Mouse (Mus musculus): ENCODE data around the gene Cog5.
A peak's percentile ranks its signal among the peaks of the same experiment; 100 is the strongest.
"Not testable (repeated sequence)": the region's sequence is repeated elsewhere in the genome, so short reads cannot be mapped to it uniquely, and the experiment has no call there.

Cog5 gene

DNA sequence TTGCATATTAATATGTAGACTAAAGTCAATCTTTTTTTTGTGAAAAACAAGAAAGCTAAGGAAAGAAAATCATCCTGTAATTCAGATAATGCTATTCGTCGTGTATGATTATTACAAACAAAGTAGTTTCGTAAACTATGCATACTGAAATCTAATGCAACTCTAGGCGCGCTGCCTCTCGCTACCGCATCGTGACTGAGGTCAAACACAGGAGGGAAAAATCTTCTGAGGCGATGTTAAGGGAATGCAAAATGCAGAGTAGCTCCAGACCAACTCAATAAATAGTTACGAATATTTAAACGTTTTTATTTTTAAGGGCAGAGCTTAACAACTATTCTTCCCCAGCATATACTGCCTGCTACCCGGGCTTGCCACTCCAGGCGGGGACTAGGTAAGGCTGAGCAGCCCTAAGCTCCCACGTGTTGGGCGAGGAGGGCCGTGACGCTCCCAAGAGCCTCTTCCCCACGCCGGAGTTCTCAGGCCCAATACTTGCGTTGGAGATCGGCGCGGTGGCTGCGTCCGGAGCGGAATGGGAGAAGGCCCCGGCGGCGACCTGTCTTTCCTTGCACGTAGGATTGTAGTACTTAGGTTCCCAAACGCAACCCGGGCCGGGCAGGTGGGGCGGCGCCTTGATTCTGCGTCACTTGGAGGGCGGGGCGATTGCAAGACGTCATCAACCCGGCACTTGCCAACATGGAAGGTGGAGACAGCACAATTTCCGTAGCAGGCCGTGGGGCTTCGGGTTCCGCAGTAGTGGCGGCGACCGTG lies at the start of gene Cog5, which contains the start of gene Dus4l:
TSS of gene Cog5 (plus strand) at position 673 of the 768 bp plus-strand sequence.
TSS of gene Dus4l (minus strand) at position 630 of the 768 bp plus-strand sequence.
- DNase-seq = peak; percentile 96

- DNase-seq = no peak
These were observed 49.8 kb upstream of the Cog5 start for GRCm38 (mm10) chr12:31604894-31605293.

- DNase-seq = no peak
These were observed 46.5 kb upstream of the Cog5 start for GRCm38 (mm10) chr12:31608138-31608537.

GRCm38 (mm10) chr12:31613353-31613752 lies 41.3 kb upstream of the Cog5 start:
- DNase-seq = no peak

GRCm38 (mm10) chr12:31620106-31620505 lies 34.6 kb upstream of the Cog5 start:
- DNase-seq = no peak

- no peak for DNase-seq
These were observed 29.7 kb upstream of the Cog5 start for GRCm38 (mm10) chr12:31625016-31625415.

DNA sequence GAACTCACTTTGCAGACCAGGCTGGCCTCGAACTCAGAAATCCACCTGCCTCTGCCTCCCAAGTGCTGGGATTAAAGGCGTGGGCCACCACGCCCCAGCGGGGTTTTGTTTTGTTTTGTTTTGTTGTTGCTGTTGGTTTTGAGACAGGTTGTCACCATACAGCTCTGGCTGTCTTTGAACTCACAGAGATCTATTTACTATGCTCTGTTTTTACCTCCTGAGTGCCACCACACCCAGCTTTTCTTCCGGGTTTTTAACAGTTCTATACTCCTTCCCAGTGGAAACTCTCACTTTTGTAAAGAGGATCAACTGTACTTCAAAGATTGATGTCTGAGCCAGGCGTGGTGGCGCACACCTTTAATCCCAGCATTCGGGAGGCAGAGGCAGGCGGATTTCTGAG lies 26.3 kb upstream of the Cog5 start:
- DNase-seq = not testable (repeated sequence)

- DNase-seq = no peak
These were observed 20.7 kb upstream of the Cog5 start for GRCm38 (mm10) chr12:31633970-31634342.

DNA sequence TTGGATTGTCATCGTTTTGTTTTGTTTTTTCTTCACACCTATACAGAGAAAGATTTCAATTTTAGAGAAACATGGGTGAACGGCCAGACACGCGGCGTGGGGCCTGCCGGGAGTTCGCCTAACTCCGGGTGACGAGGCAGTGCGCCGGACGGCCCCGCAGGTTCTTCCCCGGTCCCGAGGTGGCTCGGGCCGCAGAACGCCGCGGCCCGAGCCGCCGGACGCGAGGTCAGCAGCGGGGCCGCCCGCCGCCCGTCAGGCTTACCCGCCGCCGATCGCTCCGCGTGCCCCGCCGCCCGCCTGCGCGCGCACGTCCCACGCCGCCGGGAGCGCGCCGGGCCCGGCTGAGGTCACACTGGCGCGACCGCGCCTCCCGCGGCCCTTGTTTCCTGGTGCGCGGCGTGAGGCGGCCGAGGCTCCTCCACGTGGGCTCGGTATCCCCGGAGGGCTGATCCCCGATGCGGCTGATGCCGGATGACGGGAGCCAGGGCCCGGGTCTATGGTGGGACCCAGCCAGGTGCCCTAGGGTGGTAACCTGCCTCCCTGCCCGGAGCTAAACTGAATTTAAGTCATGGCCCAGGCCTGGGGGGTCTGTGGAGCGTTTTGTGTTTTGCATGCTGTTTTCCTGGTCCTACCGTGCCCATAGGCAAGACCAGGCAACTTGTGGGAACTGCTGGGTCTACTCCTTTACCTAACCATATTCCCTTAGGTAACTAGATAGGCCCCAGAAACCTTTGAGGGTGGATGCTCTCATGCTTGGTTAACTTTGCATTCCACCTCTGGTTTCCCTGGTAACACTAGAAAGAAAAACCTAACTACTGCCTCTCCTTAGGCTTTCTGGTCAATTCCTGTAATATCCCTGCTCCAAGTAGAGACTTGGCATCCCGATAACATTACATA lies 20.1 kb upstream of the Cog5 start, which contains the start of gene Bcap29:
TSS of gene Bcap29 (minus strand) at position 316 of the 897 bp plus-strand sequence.
- DNase-seq = peak; percentile 67

- DNase-seq = no peak
These were observed 19.4 kb upstream of the Cog5 start for GRCm38 (mm10) chr12:31635240-31635607.

- DNase-seq = no peak
These were observed 1.1 kb upstream of the Cog5 start for GRCm38 (mm10) chr12:31653611-31654010.

DNA sequence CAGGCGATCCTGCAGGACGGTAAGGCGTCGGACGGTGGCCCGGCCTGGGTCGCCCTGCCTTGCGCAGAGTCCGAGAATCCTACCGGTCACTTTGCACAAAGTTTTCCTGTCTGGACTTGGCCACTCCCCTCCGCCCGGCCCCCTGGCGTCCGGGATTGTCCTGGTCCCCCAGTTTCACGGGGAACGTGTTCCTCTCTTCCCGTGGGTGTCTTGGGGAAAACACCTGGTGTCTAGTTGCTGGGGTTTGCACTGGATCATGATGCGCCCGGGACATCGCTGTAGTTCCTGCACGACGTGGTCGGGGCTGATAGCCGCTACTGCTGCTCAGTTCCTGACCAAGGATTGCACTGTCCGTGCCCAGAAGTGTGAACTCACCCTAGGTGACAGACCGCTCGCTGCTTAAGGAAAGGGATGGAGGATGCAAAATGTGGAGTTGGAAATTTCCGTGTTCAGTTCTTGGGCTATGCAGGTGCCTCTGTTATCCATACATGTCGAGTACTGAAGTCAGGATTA lies 352 bp downstream of the Cog5 start:
- no peak for DNase-seq

DNA sequence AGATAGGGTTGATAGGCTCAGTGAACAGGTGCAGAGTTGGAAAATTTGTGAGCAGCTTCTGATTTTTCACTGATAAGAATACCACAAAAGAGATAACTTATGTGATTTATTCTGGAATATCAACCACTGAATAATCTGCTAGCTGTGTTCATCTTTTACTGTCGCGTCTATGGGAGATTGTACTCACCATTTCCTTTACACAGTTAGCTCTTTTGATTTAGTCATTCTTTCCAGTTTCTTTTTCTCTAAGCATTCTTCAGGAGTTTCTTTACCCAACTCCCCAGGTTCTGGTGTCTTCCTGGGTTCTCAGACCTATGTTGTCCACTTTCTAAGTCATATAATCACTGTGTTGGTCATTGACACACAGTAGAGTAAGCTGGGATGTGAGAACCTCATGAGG lies 2.2 kb downstream of the Cog5 start:
- DNase-seq = no peak

DNA sequence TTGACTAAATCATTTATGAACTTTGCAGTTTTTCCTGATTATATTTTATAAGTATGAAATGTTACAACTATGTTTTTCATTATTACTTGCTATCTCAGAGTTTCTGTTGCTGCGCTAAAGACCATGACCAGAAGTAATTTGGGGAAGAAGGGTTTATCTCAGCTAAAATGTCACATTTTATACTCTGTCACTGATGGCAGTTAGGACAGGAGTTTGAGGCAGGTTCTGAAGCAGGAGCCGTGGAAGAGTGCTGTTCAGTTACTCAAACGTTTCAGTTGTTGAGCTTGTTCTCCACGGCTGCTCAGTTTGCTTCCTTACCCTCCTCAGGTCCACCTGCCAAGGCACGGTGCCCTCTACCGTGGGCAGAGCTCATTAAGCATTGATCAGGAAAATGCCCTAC lies 11.3 kb downstream of the Cog5 start:
- no peak for DNase-seq

GRCm38 (mm10) chr12:31667187-31667586 lies 12.5 kb downstream of the Cog5 start:
- no peak for DNase-seq

DNA sequence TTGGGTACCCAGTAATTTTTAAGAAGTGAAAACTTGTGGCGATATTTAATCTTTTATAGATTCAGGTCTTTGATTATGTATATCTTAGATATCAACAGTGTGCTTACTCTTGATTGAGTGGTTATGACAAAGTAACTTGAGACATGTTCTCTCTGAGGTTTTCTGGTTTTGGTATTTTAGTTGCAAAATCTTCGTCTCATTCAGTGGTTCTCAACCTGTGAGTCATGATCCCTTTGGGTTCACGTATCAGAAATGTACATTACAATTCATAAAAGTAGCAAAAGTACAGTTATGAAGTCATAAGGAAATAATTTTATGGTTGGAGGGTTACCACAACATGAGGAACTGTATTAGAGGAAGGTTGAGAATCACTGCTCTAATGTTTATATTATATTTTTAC lies 32.0 kb downstream of the Cog5 start:
- DNase-seq = no peak

GRCm38 (mm10) chr12:31693278-31693677 lies 38.6 kb downstream of the Cog5 start:
- no peak for DNase-seq

DNA sequence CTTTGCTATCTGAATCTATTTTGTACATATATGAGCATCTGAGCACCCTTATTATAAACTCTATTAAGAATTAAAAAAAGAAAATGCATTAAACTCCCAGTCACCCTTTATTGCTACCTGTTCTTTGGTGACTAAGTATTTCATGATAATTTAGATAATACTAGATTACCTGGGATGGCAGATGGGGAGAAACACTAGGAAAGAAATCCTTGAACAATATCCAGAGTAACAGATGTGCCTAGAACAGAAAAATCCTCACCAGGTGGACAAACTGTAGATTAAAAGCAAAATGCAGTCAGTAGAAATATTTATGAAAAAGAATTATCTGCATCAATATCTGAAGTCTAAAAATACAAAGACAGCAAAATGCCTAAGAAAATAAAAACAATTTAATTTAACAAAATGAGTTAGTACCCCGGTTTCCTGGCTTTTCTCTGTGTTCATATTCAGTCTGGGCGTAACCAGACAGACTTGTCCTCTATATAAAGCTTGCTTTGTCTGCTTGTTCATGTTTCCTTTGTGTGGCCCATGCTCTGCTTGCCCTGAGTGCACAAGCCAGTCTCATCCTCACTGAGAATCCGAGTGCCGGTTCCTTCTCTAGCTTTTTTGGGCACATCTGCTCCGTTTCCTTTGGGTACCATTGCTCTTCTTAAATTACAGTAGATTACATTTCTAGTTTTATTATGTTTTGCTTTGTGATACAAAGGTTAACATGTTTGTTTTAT lies 46.1 kb downstream of the Cog5 start:
- no peak for DNase-seq

DNA sequence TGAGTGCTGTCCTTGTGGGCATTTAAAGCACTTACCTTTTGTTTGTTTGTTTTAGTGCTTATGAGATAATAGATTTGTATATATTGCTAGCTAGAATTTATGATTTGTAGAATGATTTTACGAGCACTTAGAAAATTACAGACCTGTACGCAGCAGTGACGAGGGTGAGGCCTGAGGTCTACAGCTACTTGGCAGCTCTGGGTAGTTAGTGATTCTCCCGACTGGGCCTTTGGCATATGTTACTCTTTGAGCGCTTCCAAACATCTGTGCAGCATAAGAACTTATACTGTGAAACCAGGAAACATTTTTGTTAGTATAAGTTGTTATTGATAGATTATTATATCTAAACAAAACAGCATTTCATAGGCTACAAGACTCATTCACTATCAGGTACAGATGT lies 46.7 kb downstream of the Cog5 start:
- DNase-seq = no peak

- no peak for DNase-seq
These were observed 49.2 kb downstream of the Cog5 start for GRCm38 (mm10) chr12:31703904-31704303.

- no peak for DNase-seq
These were observed 51.5 kb downstream of the Cog5 start for GRCm38 (mm10) chr12:31706168-31706567.

- DNase-seq = no peak
These were observed 52.9 kb downstream of the Cog5 start for GRCm38 (mm10) chr12:31707531-31707930.

DNA sequence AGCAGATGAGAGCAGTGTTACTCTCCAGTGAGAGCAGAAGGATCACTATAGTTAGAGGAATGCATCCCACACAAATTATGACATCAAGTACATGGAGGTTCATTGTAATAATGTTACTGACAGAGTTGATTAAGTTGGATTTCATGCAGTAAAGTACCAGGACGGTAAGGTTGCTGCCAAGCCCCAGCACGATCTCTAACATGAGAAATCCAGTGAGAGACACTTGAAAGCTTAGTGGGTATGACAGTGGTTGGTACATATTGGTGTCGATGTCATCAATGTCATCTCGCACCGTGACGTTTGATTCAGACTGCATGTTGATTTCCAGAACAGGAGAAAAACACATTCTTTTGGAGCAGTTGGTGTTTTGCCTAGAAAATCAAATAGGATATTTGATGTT lies 55.0 kb downstream of the Cog5 start:
- DNase-seq = no peak
